Mouse (Mus musculus): ENCODE results near the gene Cdiptos. TPM values are rescaled to one million over a fixed set of nuclear protein-coding genes. Genes with fewer than 3 reads are reported as not detected.

Gene Cdiptos
- under 1 TPM; 0.59 to 0.78 TPM for total RNA-seq (2021)
- long read RNA-seq, experiment 1, partial matches to known transcripts = 0 of 1 reads
- long read RNA-seq, experiment 1, other reads (novel, unspliced or antisense) = 0 of 1 reads
- long read RNA-seq, experiment 2 = 0 reads

- peak; percentile 96 for DNase-seq
- intact Hi-C loops (cut with DNase I; ENCODE audit: low total_unique reads) = no loop called here
Observed at GRCm38 (mm10) chr7:126975950-126976866, at the start of gene Cdiptos. Cdiptos (minus strand) TSS chr7:126976098.

- DNase-seq = peak; percentile 72
- intact Hi-C loops (cut with DNase I; ENCODE audit: low total_unique reads) = no loop called here
Observed at GRCm38 (mm10) chr7:127024755-127025555, 49.1 kb upstream of the Cdiptos start.

GRCm38 (mm10) chr7:127023896-127024690 lies 48.2 kb upstream of the Cdiptos start:
- intact Hi-C loops (cut with DNase I; ENCODE audit: low total_unique reads) = no loop called here
- DNase-seq = no peak

GRCm38 (mm10) chr7:127023272-127023691 lies 47.4 kb upstream of the Cdiptos start:
- intact Hi-C loops (cut with DNase I; ENCODE audit: low total_unique reads) = no loop called here
- DNase-seq = no peak

- intact Hi-C loops (cut with DNase I; ENCODE audit: low total_unique reads) = no loop called here
- no peak for DNase-seq
Observed at GRCm38 (mm10) chr7:127022528-127023271, 46.8 kb upstream of the Cdiptos start.

- intact Hi-C loops (cut with DNase I; ENCODE audit: low total_unique reads) = no loop called here
- DNase-seq = no peak
Observed at GRCm38 (mm10) chr7:127021563-127022527, 45.9 kb upstream of the Cdiptos start.

- intact Hi-C loops (cut with DNase I; ENCODE audit: low total_unique reads) = no loop called here
- peak; percentile 64 for DNase-seq
Observed at GRCm38 (mm10) chr7:127020901-127021562, 45.1 kb upstream of the Cdiptos start, which contains the start of the genes Gm42742 and Prrt2. Gm42742 (minus strand) TSS chr7:127021097. Prrt2 (minus strand) TSS chr7:127021211.

GRCm38 (mm10) chr7:127020491-127020890 lies 44.6 kb upstream of the Cdiptos start:
- DNase-seq = no peak
- intact Hi-C loops (cut with DNase I; ENCODE audit: low total_unique reads) = no loop called here

GRCm38 (mm10) chr7:127020031-127020430 lies 44.1 kb upstream of the Cdiptos start:
- no peak for DNase-seq
- intact Hi-C loops (cut with DNase I; ENCODE audit: low total_unique reads) = no loop called here

GRCm38 (mm10) chr7:127019306-127019960 lies 43.5 kb upstream of the Cdiptos start:
- intact Hi-C loops (cut with DNase I; ENCODE audit: low total_unique reads) = no loop called here
- no peak for DNase-seq

GRCm38 (mm10) chr7:127018416-127019305 lies 42.8 kb upstream of the Cdiptos start:
- intact Hi-C loops (cut with DNase I; ENCODE audit: low total_unique reads) = no loop called here
- DNase-seq = no peak

GRCm38 (mm10) chr7:127017950-127018345 lies 42.0 kb upstream of the Cdiptos start:
- DNase-seq = no peak
- intact Hi-C loops (cut with DNase I; ENCODE audit: low total_unique reads) = no loop called here

- intact Hi-C loops (cut with DNase I; ENCODE audit: low total_unique reads) = no loop called here
- peak; percentile 97 for DNase-seq
Observed at GRCm38 (mm10) chr7:127016971-127017949, 41.4 kb upstream of the Cdiptos start, which contains the start of gene Pagr1a. Pagr1a (minus strand) TSS chr7:127017352.

- intact Hi-C loops (cut with DNase I; ENCODE audit: low total_unique reads) = no loop called here
- peak; percentile 61 for DNase-seq
Observed at GRCm38 (mm10) chr7:127016486-127016938, 40.6 kb upstream of the Cdiptos start.

GRCm38 (mm10) chr7:127016481-127016485 lies 40.4 kb upstream of the Cdiptos start, which contains the start of gene Pagr1b:
Pagr1b (minus strand) TSS chr7:127016484.
- intact Hi-C loops (cut with DNase I; ENCODE audit: low total_unique reads) = no loop called here
- no peak for DNase-seq
